Mouse (Mus musculus): ENCODE results near the gene Cpxm1. TPM values are rescaled to one million over a fixed set of nuclear protein-coding genes. Genes with fewer than 3 reads are reported as not detected.

Gene Cpxm1
- total and polyA plus RNA-seq, 2 experiments from 2014 or later: 32.9 to 36.5 TPM

GRCm38 (mm10) chr2:130432157-130432556 is 34.8 kb upstream of the Cpxm1 start:
- 88% methylated on average over 3 of the region's 3 CpGs for WGBS
- H3K27me3 ChIP-seq (ENCODE audit: insufficient read depth, low read length): no peaks in the 10 kb centered on the region
- DNase-seq (ENCODE audit: low spot score) (no peak), ATAC-seq (no peak)
- no peak overlapping the region for H3K4me2 ChIP-seq (ENCODE audit: low read depth, low read length)
- H3K36me3 ChIP-seq (ENCODE audit: insufficient read depth, low read length): peaks cover 5% of the 10 kb centered on the region; the same call in 1 of the 2 replicates
- H3K27ac ChIP-seq: no peak overlapping the region
- no peak overlapping the region for H3K9ac ChIP-seq (replicated peaks; ENCODE audit: low read length)
- H3K4me3 ChIP-seq (ENCODE audit: low read length): no peak overlapping the region
- no peaks in the 10 kb centered on the region for H3K9me3 ChIP-seq (ENCODE audit: low read length)
- H3K4me1 ChIP-seq (ENCODE audit: insufficient read depth, low read length): no peaks in the 10 kb centered on the region
- no peak for TF ChIP-seq CTCF (IDR thresholded peaks at IDR 0.05; ENCODE audit: low read depth)

DNA sequence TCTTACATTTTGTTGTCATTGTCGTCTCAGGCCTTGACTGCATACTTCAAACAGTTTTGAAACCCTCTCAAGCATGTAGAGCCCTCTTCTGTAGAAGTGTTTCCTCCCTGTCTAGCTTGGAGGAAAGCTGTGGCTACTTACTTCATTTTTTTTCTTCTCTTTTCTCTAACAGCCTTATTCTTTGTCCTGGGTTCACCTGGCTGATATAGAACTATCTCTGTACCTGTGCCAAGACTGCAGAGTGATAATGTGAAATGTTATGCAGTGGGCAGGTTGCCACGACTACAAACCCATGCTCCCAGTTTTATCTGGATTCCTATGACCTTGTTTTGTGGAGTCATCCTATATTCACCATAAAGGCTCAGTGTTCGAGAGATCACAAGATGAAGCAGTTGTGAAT is 33.1 kb upstream of the Cpxm1 start:
- no peak overlapping the region for H3K4me3 ChIP-seq (ENCODE audit: low read length)
- 85% methylated on average over 3 of the region's 3 CpGs for WGBS
- H3K9me3 ChIP-seq (ENCODE audit: low read length): no peaks in the 10 kb centered on the region
- no peak overlapping the region for H3K4me2 ChIP-seq (ENCODE audit: low read depth, low read length)
- H3K9ac ChIP-seq (replicated peaks; ENCODE audit: low read length): no peak overlapping the region
- H3K27ac ChIP-seq: no peak overlapping the region
- H3K27me3 ChIP-seq (ENCODE audit: insufficient read depth, low read length): no peaks in the 10 kb centered on the region
- DNase-seq (ENCODE audit: low spot score) (no peak), ATAC-seq (no peak)
- TF ChIP-seq CTCF (IDR thresholded peaks at IDR 0.05; ENCODE audit: low read depth): no peak
- H3K4me1 ChIP-seq (ENCODE audit: insufficient read depth, low read length): no peaks in the 10 kb centered on the region
- peaks cover 5% of the 10 kb centered on the region; the same call in 1 of the 2 replicates for H3K36me3 ChIP-seq (ENCODE audit: insufficient read depth, low read length)

- 0 out of 2 replicates have a peak, but pooled peaks cover 5% of the 10 kb centered on the region for H3K4me1 ChIP-seq (ENCODE audit: insufficient read depth, low read length)
- TF ChIP-seq CTCF (IDR thresholded peaks at IDR 0.05; ENCODE audit: low read depth): no peak
- no peak overlapping the region for H3K9ac ChIP-seq (replicated peaks; ENCODE audit: low read length)
- no peak overlapping the region for H3K4me2 ChIP-seq (ENCODE audit: low read depth, low read length)
- DNase-seq (ENCODE audit: low spot score) (no peak), ATAC-seq (no peak)
- H3K27ac ChIP-seq: no peak overlapping the region
- no peaks in the 10 kb centered on the region for H3K9me3 ChIP-seq (ENCODE audit: low read length)
- no peak overlapping the region for H3K4me3 ChIP-seq (ENCODE audit: low read length)
- 64% methylated on average over 2 of the region's 2 CpGs for WGBS
- H3K27me3 ChIP-seq (ENCODE audit: insufficient read depth, low read length): no peaks in the 10 kb centered on the region
- peaks cover 5% of the 10 kb centered on the region; the same call in 1 of the 2 replicates for H3K36me3 ChIP-seq (ENCODE audit: insufficient read depth, low read length)
Observed at GRCm38 (mm10) chr2:130429851-130430250, 32.5 kb upstream of the Cpxm1 start.

DNA sequence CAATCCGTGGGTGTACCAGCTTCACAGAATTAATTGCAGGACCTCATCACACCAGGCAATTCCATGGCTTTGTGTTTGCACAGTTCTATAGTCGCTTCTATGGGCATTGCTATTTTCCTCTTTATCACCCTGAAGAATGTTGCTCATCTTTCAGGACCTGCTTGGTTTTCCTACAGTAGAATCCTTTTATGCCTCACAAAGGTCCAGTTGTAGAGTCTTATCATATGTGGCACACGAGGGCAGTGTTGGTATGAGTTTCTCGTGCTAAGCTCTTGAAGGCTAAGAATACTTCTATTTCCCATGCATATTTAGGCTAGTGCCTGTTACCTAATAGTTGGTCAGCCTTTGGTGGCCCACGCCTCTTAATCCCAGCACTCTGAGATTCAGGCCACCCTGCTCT is 27.7 kb upstream of the Cpxm1 start:
- no peak for ATAC-seq
- peak; percentile 46; the same call in 1 of the 2 replicates for TF ChIP-seq CTCF (IDR thresholded peaks at IDR 0.05; ENCODE audit: low read depth)

GRCm38 (mm10) chr2:130424126-130424853 is 26.9 kb upstream of the Cpxm1 start, which contains the start of the genes Vps16 and Pced1a:
TSS of gene Vps16 (plus strand) at chr2:130424339.
TSS of gene Pced1a (minus strand) at chr2:130424701.
- 0 out of 2 replicates have a peak, but pooled peaks cover 10% of the 10 kb centered on the region for H3K4me1 ChIP-seq (ENCODE audit: insufficient read depth, low read length)

More for the DNA sequence above, 27.7 kb upstream of the Cpxm1 start:
- no peaks in the 10 kb centered on the region for H3K9me3 ChIP-seq (ENCODE audit: low read length)
- peak overlapping the region; percentile 92 for H3K4me2 ChIP-seq (ENCODE audit: low read depth, low read length)
- H3K9ac ChIP-seq (replicated peaks; ENCODE audit: low read length): peak overlapping the region; percentile 84
- 31% methylated on average over 5 of the region's 5 CpGs for WGBS
- H3K4me1 ChIP-seq (ENCODE audit: insufficient read depth, low read length): 0 out of 2 replicates have a peak, but pooled peaks cover 10% of the 10 kb centered on the region
- peak; percentile 62 for DNase-seq (ENCODE audit: low spot score)
- peak overlapping the region; percentile 97; the same call in 1 of the 2 replicates for H3K27ac ChIP-seq
- H3K27me3 ChIP-seq (ENCODE audit: insufficient read depth, low read length): no peaks in the 10 kb centered on the region
- peak overlapping the region; percentile 48 for H3K4me3 ChIP-seq (ENCODE audit: low read length)
- no peaks in the 10 kb centered on the region for H3K36me3 ChIP-seq (ENCODE audit: insufficient read depth, low read length)

GRCm38 (mm10) chr2:130423397-130424125 is 26.2 kb upstream of the Cpxm1 start:
- peak overlapping the region; percentile 48 for H3K4me3 ChIP-seq (ENCODE audit: low read length)
- peak; percentile 80 for ATAC-seq
- peak overlapping the region; percentile 92 for H3K4me2 ChIP-seq (ENCODE audit: low read depth, low read length)
- peak overlapping the region; percentile 84 for H3K9ac ChIP-seq (replicated peaks; ENCODE audit: low read length)
- TF ChIP-seq CTCF (IDR thresholded peaks at IDR 0.05; ENCODE audit: low read depth): no peak
- peak overlapping the region; percentile 97 for H3K27ac ChIP-seq
- 12% methylated on average over 49 of the region's 49 CpGs for WGBS
- 0 out of 2 replicates have a peak, but pooled peaks cover 3% of the 10 kb centered on the region for H3K36me3 ChIP-seq (ENCODE audit: insufficient read depth, low read length)
- H3K4me1 ChIP-seq (ENCODE audit: insufficient read depth, low read length): 0 out of 2 replicates have a peak, but pooled peaks cover 10% of the 10 kb centered on the region
- no peaks in the 10 kb centered on the region for H3K27me3 ChIP-seq (ENCODE audit: insufficient read depth, low read length)
- peak; percentile 89 for DNase-seq (ENCODE audit: low spot score)
- no peaks in the 10 kb centered on the region for H3K9me3 ChIP-seq (ENCODE audit: low read length)

More at GRCm38 (mm10) chr2:130424126-130424853, 26.9 kb upstream of the Cpxm1 start, which contains the start of the genes Vps16 and Pced1a:
- ATAC-seq (peak; percentile 95), DNase-seq (ENCODE audit: low spot score) (peak; percentile 96)
- Histone ChIP-seq H3K27ac (peak within 1 kb of the TSS; percentile 97), H3K36me3 (ENCODE audit: insufficient read depth, low read length) (0 out of 2 replicates have a peak, but pooled peaks cover 3% of the 10 kb centered on the region), H3K27me3 (ENCODE audit: insufficient read depth, low read length) (no peaks in the 10 kb centered on the region), H3K9me3 (ENCODE audit: low read length) (no peaks in the 10 kb centered on the region), H3K4me2 (ENCODE audit: low read depth, low read length) (peak within 1 kb of the TSS; percentile 92), H3K4me3 (ENCODE audit: low read length) (peak within 1 kb of the TSS; percentile 48), H3K9ac (replicated peaks; ENCODE audit: low read length) (peak within 1 kb of the TSS; percentile 84)
- TF ChIP-seq CTCF (IDR thresholded peaks at IDR 0.05; ENCODE audit: low read depth): peak; percentile 80
- whole genome bisulfite sequencing: under 1% methylated on average over 58 of the region's 58 CpGs

Measured in hindbrain, postnatal 0 days (tissue).